Mouse (Mus musculus): Measurements from ENCODE around the gene Dynll1.

The Dynll1 gene

GRCm38 (mm10) chr5:115300792-115301614 is at the start of gene Dynll1:
TSS of gene Dynll1 (minus strand) at chr5:115300999.
- peak; percentile 100 for DNase-seq (ENCODE audit: low spot score)

GRCm38 (mm10) chr5:115349225-115349555 is 48.4 kb upstream of the Dynll1 start:
- no peak for DNase-seq (ENCODE audit: low spot score)

GRCm38 (mm10) chr5:115348546-115349224 is 47.9 kb upstream of the Dynll1 start, which contains the start of gene Cox6a1:
TSS of gene Cox6a1 (minus strand) at chr5:115348981.
- DNase-seq (ENCODE audit: low spot score) = peak; percentile 100

GRCm38 (mm10) chr5:115347564-115347963 is 46.8 kb upstream of the Dynll1 start:
- peak; percentile 92 for DNase-seq (ENCODE audit: low spot score)

- DNase-seq (ENCODE audit: low spot score) = no peak
These were observed 40.7 kb upstream of the Dynll1 start for GRCm38 (mm10) chr5:115341314-115342165.

GRCm38 (mm10) chr5:115340577-115341313 is 39.9 kb upstream of the Dynll1 start, which contains the start of the genes Gatc and Triap1:
TSS of gene Gatc (minus strand) at chr5:115341178.
TSS of gene Triap1 (plus strand) at chr5:115341225.
- DNase-seq (ENCODE audit: low spot score) = peak; percentile 93

GRCm38 (mm10) chr5:115340007-115340406 is 39.2 kb upstream of the Dynll1 start:
- DNase-seq (ENCODE audit: low spot score) = no peak

GRCm38 (mm10) chr5:115333626-115334025 is 32.8 kb upstream of the Dynll1 start:
- no peak for DNase-seq (ENCODE audit: low spot score)

- DNase-seq (ENCODE audit: low spot score) = no peak
These were observed 30.2 kb upstream of the Dynll1 start for GRCm38 (mm10) chr5:115330955-115331354.

GRCm38 (mm10) chr5:115327610-115328548 is 27.1 kb upstream of the Dynll1 start:
- DNase-seq (ENCODE audit: low spot score) = peak; percentile 44

- DNase-seq (ENCODE audit: low spot score) = peak; percentile 96
These were observed 26.2 kb upstream of the Dynll1 start, which contains the start of gene Srsf9 for GRCm38 (mm10) chr5:115326875-115327609. TSS of gene Srsf9 (plus strand) at chr5:115327177.

- no peak for DNase-seq (ENCODE audit: low spot score)
These were observed 25.5 kb upstream of the Dynll1 start for GRCm38 (mm10) chr5:115326256-115326831.

- DNase-seq (ENCODE audit: low spot score) = peak; percentile 87
These were observed 18.5 kb upstream of the Dynll1 start for GRCm38 (mm10) chr5:115319004-115319940.

- DNase-seq (ENCODE audit: low spot score) = peak; percentile 81
These were observed 17.0 kb upstream of the Dynll1 start for GRCm38 (mm10) chr5:115317645-115318328.

GRCm38 (mm10) chr5:115316968-115317644 is 16.3 kb upstream of the Dynll1 start:
- peak; percentile 55 for DNase-seq (ENCODE audit: low spot score)

GRCm38 (mm10) chr5:115313668-115313943 is 12.8 kb upstream of the Dynll1 start:
- DNase-seq (ENCODE audit: low spot score) = no peak

Data from embryo, embryonic 10.5 days (tissue).